Comparison of ENCODE assay signal across 28 mouse cellular contexts in genomic region chr7:35142522-35142921, GRCm38 (mm10). TPM values are rescaled to one million over a fixed set of nuclear protein-coding genes. Genes with fewer than 3 reads are reported as not detected.
DNase-seq lines count a peak whose midpoint lies in the region; ATAC-seq and TF ChIP-seq lines count a peak whose summit lies in the region.
"Had no signal": no experiment of that assay in that cellular context is flagged by ENCODE, and none has a peak within 500 bp of the region (broad histone marks: within the 10 kb centered on the region; RNA-seq: fewer than 3 reads in every experiment).

No protein-coding gene starts in this region.

- H3K79me2 ChIP-seq in liver, adult 2 months (ENCODE audit: control insufficient read depth, insufficient read depth, low read length) = no peaks in the 10 kb centered on the region

- no peaks in the 10 kb centered on the region for H3K36me3 ChIP-seq in liver, adult 2 months (ENCODE audit: control insufficient read depth, insufficient read depth, low read length)
- H3K36me3 ChIP-seq in liver, postnatal 0 days (replicated peaks; ENCODE audit: insufficient read depth, low read length) = no peaks in the 10 kb centered on the region
- H3K36me3 ChIP-seq in lung, embryonic 16.5 days (ENCODE audit: control insufficient read depth, insufficient read depth, low read length) = no peaks in the 10 kb centered on the region
- H3K36me3 ChIP-seq: embryonic facial prominence, embryonic 10.5 days; embryonic facial prominence, embryonic 13.5 days; forebrain, embryonic 12.5 days; hindbrain, embryonic 12.5 days; hindbrain, embryonic 15.5 days had no signal

- H3K27ac ChIP-seq in liver, adult 2 months (replicated peaks; ENCODE audit: insufficient read depth, low read depth, low read length) = peak overlapping the region; percentile 78
- no peak overlapping the region for H3K27ac ChIP-seq in liver, postnatal 0 days (ENCODE audit: low read depth)
- peak overlapping the region; percentile 89 for H3K27ac ChIP-seq in lung, embryonic 16.5 days (ENCODE audit: low read length)
- peak overlapping the region; percentile 83 for H3K27ac ChIP-seq in brown adipose tissue, adult 24 weeks (replicated peaks; ENCODE audit: low read depth, low read length)
- H3K27ac ChIP-seq: embryonic facial prominence, embryonic 13.5 days; forebrain, embryonic 12.5 days; hindbrain, embryonic 12.5 days; hindbrain, embryonic 15.5 days had no signal

- no peak for ATAC-seq in liver, postnatal 0 days
- ATAC-seq in lung, embryonic 16.5 days (ENCODE audit: low read depth) = no peak
- ATAC-seq: forebrain, embryonic 16.5 days had no signal

- WGBS in liver, adult 2 months = 74% methylated on average over 8 of the region's 8 CpGs
- 74% methylated on average over 8 of the region's 8 CpGs for WGBS in liver, postnatal 0 days (ENCODE audit: insufficient replicate concordance)
- 65% methylated on average over 8 of the region's 8 CpGs for WGBS in lung, embryonic 16.5 days

- no peak overlapping the region for H3K4me2 ChIP-seq in liver, postnatal 0 days (ENCODE audit: low read depth, low read length)
- no peak overlapping the region for H3K4me2 ChIP-seq in lung, embryonic 16.5 days (ENCODE audit: low read depth, low read length)
- H3K4me2 ChIP-seq: embryonic facial prominence, embryonic 13.5 days; forebrain, embryonic 12.5 days; heart, embryonic 11.5 days; hindbrain, embryonic 12.5 days; hindbrain, embryonic 15.5 days had no signal

- DNase-seq in kidney, adult 18-20 months = peak; percentile 22
- DNase-seq in kidney, postnatal 36 days = no peak
- DNase-seq in liver, adult 2 months (ENCODE audit: extremely low read depth, low read depth, low spot score) = no peak
- no peak for DNase-seq in liver, postnatal 0 days
- no peak for DNase-seq in lung, postnatal 25 days (ENCODE audit: low spot score)
- no peak for DNase-seq in gastrocnemius, postnatal 14 days
- DNase-seq: adrenal gland, adult 2 months; adrenal gland, postnatal 14 days; cerebellum, adult 11-12 months; cerebellum, adult 8-10 months; cerebellum, postnatal 10 days; cerebellum, postnatal 36 days; embryo, embryonic 11 days; gastrocnemius, postnatal 10 days; heart, adult 11 months had no signal

- peaks cover 54% of the 10 kb centered on the region for H3K4me1 ChIP-seq in liver, adult 2 months (ENCODE audit: control insufficient read depth, insufficient read depth, low read length)
- peaks cover 43% of the 10 kb centered on the region for H3K4me1 ChIP-seq in liver, postnatal 0 days (ENCODE audit: insufficient read depth)
- peaks cover 40% of the 10 kb centered on the region for H3K4me1 ChIP-seq in lung, embryonic 16.5 days (replicated peaks; ENCODE audit: control insufficient read depth, insufficient read depth, low read length)
- peaks cover 37% of the 10 kb centered on the region for H3K4me1 ChIP-seq in brown adipose tissue, adult 24 weeks (ENCODE audit: control insufficient read depth, insufficient read depth, insufficient read length, low read length)
- H3K4me1 ChIP-seq: hindbrain, embryonic 15.5 days had no signal

- intact Hi-C loops in gastrocnemius, postnatal 14 days (cut with DNase I; ENCODE audit: low total_unique reads) = no loop called here

- H3K9ac ChIP-seq in liver, adult 2 months (ENCODE audit: low read depth, low read length) = no peak overlapping the region; the same call in 1 of the 2 replicates
- no peak overlapping the region for H3K9ac ChIP-seq in liver, postnatal 0 days (replicated peaks)
- H3K9ac ChIP-seq in lung, embryonic 16.5 days (ENCODE audit: low read length) = no peak overlapping the region
- H3K9ac ChIP-seq: embryonic facial prominence, embryonic 13.5 days; forebrain, embryonic 12.5 days; hindbrain, embryonic 12.5 days; hindbrain, embryonic 15.5 days had no signal

- H3K4me3 ChIP-seq in liver, adult 2 months (ENCODE audit: insufficient read depth, low read depth, low read length) = no peak overlapping the region
- H3K4me3 ChIP-seq in liver, postnatal 0 days (ENCODE audit: low read depth, low read length) = no peak overlapping the region
- H3K4me3 ChIP-seq in lung, embryonic 16.5 days (ENCODE audit: low read length) = no peak overlapping the region
- no peak overlapping the region for H3K4me3 ChIP-seq in brown adipose tissue, adult 24 weeks (ENCODE audit: insufficient read depth, low read depth, low read length)
- H3K4me3 ChIP-seq: embryonic facial prominence, embryonic 10.5 days; embryonic facial prominence, embryonic 13.5 days; erythroblast, embryonic 14.5 days; forebrain, embryonic 12.5 days; hindbrain, embryonic 12.5 days; hindbrain, embryonic 15.5 days had no signal

- no peaks in the 10 kb centered on the region for H3K27me3 ChIP-seq in liver, adult 2 months (ENCODE audit: control insufficient read depth, insufficient read depth, low read length)
- no peaks in the 10 kb centered on the region for H3K27me3 ChIP-seq in liver, postnatal 0 days (ENCODE audit: insufficient read depth, low read length)
- H3K27me3 ChIP-seq in lung, embryonic 16.5 days (ENCODE audit: control insufficient read depth, insufficient read depth, low read depth, low read length) = no peaks in the 10 kb centered on the region
- H3K27me3 ChIP-seq: CH12.LX; hindbrain, embryonic 12.5 days; hindbrain, embryonic 15.5 days had no signal

- TF ChIP-seq CTCF in liver, adult 2 months (IDR thresholded peaks at IDR 0.05; ENCODE audit: low read depth, low read length) = no peak
- no peak for TF ChIP-seq CTCF in liver, postnatal 0 days (IDR thresholded peaks at IDR 0.05; ENCODE audit: low read depth)

- TF ChIP-seq POLR2A in liver, adult 2 months (IDR thresholded peaks at IDR 0.05; ENCODE audit: extremely low read depth, insufficient read depth, low read length) = no peak

- no peaks in the 10 kb centered on the region for H3K9me3 ChIP-seq in liver, postnatal 0 days (ENCODE audit: low read length)
- no peaks in the 10 kb centered on the region for H3K9me3 ChIP-seq in lung, embryonic 16.5 days (ENCODE audit: control insufficient read depth, low read length)
- H3K9me3 ChIP-seq: embryonic facial prominence, embryonic 10.5 days; embryonic facial prominence, embryonic 13.5 days; forebrain, embryonic 12.5 days; hindbrain, embryonic 12.5 days; hindbrain, embryonic 15.5 days had no signal

- no peak for TF ChIP-seq EP300 in liver, postnatal 0 days (IDR thresholded peaks at IDR 0.05; ENCODE audit: low read depth)

RNA-seq across cellular contexts. Expression of gene Cebpa, which starts 23.4 kb away (rescaled TPM):
- 177 and 199 TPM in 2 replicates for total RNA-seq in liver, adult 2 months (2014; rRNA removed)
- polyA plus RNA-seq in liver, adult 2 months (2012; rRNA removed) = 349 and 390 TPM in 2 replicates
- polyA plus RNA-seq in liver, postnatal 0 days (2015; fragmentation: Nextera tagmentation; extraction: Ambion mirVana) = 20.2 and 34.0 TPM in 2 replicates
- 7.5 and 9.4 TPM in 2 replicates for polyA plus RNA-seq in lung, embryonic 16.5 days (2015; fragmentation: Nextera tagmentation; extraction: Ambion mirVana)
- 427 and 435 TPM in 2 replicates for polyA plus RNA-seq in brown adipose tissue, adult 24 weeks (2012; ENCODE audit: insufficient read depth, insufficient read length, missing spikeins)
- 1 to 10 TPM; 3.9 to 4.1 TPM for total RNA-seq in gastrocnemius, postnatal 14 days (2021)
- total RNA-seq: CH12.LX had no signal

RNA-seq across cellular contexts. Expression of gene Slc7a10, which starts 43.7 kb away (rescaled TPM):
- 0.07 and 0.09 TPM in 2 replicates for total RNA-seq in liver, adult 2 months (2014; rRNA removed)
- not detected in 2 replicates for polyA plus RNA-seq in liver, adult 2 months (2012; rRNA removed)
- polyA plus RNA-seq in liver, postnatal 0 days (2015; fragmentation: Nextera tagmentation; extraction: Ambion mirVana) = 0.12 TPM in 2 replicates
- 5.3 and 6.2 TPM in 2 replicates for polyA plus RNA-seq in lung, embryonic 16.5 days (2015; fragmentation: Nextera tagmentation; extraction: Ambion mirVana)
- 7.7 and 8.3 TPM in 2 replicates for polyA plus RNA-seq in brown adipose tissue, adult 24 weeks (2012; ENCODE audit: insufficient read depth, insufficient read length, missing spikeins)
- 1 to 10 TPM in 1 of 2 experiments, under 1 TPM in 1; 0.84 to 1.3 TPM for total RNA-seq in gastrocnemius, postnatal 14 days (2021)
- total RNA-seq: CH12.LX; ES-E14; hematopoietic stem cell, adult 5-6 weeks had no signal
- polyA plus RNA-seq: erythroblast, embryonic 14.5 days had no signal

Comparison
In these comparisons a context has a peak if more than half of its experiments do, and no peak if none do; other contexts are left out.
1. RNA of gene Cebpa, which starts 23.4 kb away (polyA plus RNA-seq): 427 to 435 TPM in brown adipose tissue, adult 24 weeks and 349 to 390 TPM in liver, adult 2 months; 20.2 to 34.0 TPM in liver, postnatal 0 days and 7.5 to 9.4 TPM in lung, embryonic 16.5 days; every median in the first group is over 10 times any median in the second.